Mouse (Mus musculus) heart, postnatal 36 days (tissue): ENCODE data around the gene Map2. TPM values are rescaled to one million over a fixed set of nuclear protein-coding genes. Genes with fewer than 3 reads are reported as not detected.
A peak's percentile ranks its signal among the peaks of the same experiment; 100 is the strongest.

Experiments
- DNase-seq, 2 experiments: peaks; one replicate each; pipeline ENCODE4 v3.0.0; 2021 to 2022
- intact Hi-C: fragments of 180-260 bp; cut with DNase I; formaldehyde crosslinking; loops from one replicate; pipeline ENCODE4 v1.15.1; 2025
- total RNA-seq, 2 experiments: library from RNA; stranded (reverse); gene quantifications; 2 replicates each; pipeline ENCODE4 v1.2.3; 2021

The Map2 gene
- 1 to 10 TPM; 3.0 to 3.6 TPM for total RNA-seq

DNA sequence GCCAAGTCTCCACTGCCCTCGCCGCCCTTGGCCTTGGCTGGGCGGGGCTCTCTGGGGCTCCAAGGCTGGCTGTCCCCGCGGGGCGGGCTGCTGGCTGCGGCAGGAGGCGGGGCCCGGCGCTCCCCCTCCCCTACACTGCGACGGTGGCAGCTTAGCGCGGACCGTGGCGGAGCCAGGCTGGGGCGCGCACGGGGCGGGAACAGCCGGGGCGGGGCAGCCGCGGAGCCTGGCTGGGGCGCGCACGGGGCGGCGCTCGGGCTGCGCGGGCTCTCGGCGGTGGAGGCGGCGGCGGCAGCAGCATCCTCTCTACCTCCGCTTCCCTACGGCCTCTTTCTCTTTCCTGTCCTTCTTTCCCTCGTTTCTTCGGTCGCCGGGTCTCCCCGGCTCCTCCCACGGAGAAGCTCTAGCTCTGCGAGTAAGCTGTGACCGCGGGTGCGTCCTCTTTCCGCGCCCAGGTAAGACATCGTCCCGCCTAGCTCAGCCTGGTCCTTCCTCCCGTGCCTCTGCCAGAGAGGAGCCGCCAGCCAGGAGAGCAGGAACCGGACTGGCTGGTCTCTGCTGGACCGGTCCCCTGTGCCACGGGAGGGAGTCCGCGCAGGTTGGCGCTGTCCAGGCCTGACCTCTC, at the start of gene Map2:
Map2 (plus strand) TSS at position 233 of the 625 bp plus-strand sequence.
- intact Hi-C loops: no loop called here
- DNase-seq: peak; percentile 72 to 77

DNA sequence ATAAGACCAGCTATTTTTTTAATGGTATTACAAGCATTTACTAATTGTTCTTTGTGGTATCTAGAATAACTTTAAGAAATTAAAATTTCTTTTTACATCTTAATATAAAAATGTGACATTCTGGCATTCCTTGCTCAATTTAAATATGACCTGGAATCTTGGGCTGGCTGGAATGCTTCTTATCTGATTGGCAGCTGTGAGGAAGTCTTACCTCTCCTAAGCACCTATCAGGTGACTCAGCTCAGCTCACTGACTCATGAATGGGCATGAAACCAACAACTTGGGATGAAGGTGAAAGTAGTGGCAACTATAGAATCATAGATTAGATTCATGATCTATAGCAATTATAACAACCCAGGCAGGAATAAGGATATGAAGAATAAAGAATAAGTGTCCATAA, 42.1 kb upstream of the Map2 start:
- intact Hi-C loops: no loop called here
- DNase-seq: no peak

DNA sequence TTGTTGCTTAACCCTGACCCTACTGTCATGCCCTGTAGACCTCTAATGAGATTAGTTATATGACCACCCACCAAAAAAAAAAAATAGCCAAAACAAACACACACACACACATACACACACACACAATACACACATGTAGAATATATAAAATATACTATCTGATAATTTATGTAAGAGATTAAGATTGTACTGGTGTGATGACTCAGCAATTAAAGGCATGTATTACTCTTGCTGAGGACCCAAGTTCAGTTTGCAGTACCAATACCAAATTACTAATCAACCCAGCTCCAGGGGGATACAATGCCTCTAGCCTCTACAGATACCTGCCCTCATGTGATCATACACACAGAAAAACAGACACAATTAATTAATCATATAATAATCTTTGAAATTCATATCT, 39.7 kb upstream of the Map2 start:
- DNase-seq: no peak
- intact Hi-C loops: no loop called here

DNA sequence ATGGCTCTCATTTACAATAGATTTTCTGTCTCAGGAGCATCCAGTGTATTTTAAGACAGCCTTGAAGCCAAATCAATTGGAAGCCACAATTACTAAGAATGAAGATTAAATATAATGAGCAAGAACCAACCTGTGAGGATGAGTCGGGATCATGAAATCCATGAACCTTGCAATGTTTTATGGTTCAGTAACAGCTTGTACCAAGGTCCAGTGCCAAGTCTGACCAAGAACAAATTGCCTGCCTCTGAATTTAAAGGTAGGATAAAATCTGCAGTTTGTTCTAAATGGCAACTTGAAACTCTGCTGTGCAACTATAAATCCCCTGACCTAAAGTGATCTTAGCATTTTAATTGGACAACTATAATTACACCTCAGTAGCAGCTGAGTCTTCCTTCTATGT, 34.4 kb upstream of the Map2 start:
- no peak for DNase-seq
- intact Hi-C loops: no loop called here

DNA sequence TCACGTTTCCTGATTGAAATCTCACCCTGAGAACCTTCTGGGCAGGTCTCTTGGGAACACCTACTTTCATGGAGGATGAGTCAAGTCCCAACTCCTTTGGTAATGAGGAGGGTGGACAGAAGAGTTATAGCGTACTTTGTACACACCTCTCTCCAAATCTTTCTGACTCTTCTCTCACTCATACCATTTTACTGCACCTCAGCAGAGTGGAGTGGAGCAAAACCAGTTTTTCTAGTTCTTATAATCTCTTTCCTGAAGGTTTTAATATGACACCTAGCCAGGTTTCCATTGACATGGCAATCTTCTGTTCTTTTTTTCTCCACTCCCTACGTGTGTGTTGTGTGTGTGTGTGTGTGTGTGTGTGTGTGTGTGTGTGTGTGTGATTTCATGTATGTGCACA, 29.9 kb upstream of the Map2 start:
- intact Hi-C loops: no loop called here
- DNase-seq: no peak

DNA sequence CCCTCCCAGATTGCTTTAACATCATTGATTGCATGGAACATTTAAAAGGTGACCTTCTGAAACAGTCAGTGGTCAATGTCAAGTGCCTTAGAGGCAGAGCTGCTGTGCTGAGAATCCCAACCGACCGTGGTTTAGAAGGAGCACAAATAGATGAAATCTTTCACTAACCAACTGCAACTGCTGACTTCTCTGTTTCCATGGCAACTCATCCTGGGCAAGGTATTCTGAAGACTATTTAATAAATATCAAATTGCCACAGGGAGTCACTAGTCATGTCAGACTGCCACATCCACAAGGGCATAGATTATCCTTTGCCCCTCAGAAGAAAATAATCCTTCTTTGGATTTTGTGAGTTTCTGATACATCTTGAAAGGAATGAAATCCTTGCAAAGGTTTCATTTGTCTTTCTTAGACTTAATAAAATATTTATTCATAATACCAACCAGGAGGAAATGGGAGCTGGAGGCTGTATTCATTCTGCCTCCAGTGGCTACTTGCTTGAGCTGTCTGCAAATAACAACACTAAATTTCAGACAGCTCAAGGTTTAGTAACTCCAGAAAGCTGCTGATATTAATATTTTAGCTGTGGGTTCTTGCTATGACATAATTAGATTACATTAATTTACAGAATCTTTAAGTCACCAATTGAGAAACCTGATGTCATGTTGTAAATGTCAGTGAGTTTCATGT, 26.1 kb upstream of the Map2 start:
- no peak for DNase-seq
- intact Hi-C loops: no loop called here

DNA sequence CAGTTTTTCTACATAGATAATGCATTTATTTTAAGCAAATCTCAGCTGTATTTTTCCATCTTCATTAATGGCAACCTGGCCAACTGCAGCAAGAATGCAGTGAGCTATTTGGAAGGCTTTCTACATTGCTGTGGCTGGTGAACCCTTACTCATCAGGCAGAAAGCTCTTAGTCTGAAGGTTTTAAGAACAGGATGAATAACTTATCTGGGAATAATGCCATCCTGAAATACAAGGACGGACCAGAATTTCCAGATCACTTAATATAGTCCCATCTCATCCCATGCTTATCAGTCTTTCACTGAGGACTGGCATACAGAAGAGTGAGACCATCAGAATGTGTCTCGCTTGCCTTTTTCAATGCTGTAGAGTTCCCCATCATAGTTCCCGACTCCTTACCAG, 24.3 kb upstream of the Map2 start:
- no peak for DNase-seq
- intact Hi-C loops: no loop called here

DNA sequence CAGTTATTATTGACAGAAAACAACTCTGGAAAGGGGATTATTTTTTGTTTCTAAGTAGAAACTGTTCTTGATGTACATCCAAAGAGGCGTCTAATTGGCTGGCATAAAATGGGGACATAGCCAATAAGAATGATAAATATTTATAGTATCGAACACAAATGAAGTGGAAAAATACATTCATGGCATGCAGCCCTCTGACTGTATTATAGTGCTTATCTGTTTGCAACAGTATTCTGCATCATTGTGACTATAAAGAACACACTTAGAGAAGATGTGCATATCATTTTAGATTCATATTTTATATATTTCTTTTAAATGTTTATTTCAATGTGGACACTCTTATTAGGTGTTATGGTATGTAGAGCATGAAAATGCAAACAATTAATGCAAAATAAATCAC, 17.9 kb upstream of the Map2 start:
- intact Hi-C loops: no loop called here

DNA sequence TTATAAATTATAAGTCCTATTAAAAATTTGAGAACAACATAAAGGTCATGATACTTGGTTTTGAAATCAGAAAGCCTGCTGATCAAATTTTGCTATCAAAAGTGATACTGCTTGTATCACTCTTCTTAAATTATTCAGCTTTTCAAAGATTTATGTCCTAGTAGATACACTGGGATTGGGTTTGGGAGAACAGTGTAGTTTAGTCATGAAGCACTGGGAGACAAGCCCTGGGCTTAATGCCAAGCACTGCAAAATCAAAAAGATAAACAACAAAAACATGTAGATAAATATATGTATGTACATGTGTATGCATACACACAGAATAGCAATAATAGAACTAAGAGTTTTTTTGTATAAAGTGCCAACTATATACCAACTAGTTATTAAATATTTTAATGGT, 17.5 kb upstream of the Map2 start:
- intact Hi-C loops: no loop called here

More for the DNA sequence above, 17.9 kb upstream of the Map2 start:
- no peak for DNase-seq

DNA sequence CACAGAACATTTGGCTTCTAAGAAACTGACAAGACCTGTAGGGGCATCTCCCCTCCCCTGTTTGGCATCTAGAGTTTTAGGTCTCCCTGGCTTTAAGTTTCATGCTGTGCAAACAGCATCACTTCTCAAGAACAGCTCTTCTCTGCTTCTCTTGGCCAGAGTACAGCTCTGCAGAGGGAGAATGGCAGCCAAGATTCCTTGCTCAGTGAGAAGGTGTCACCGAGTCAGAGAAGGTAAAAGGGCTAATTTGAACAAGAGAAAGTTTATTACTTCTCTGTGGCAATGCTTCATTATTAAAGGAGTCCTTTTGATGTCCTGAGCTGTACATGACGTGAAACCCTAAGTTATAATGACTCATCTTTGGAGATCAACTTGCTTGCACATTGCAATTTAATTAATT, 10.4 kb upstream of the Map2 start:
- DNase-seq: no peak
- intact Hi-C loops: no loop called here

More for the DNA sequence above, 17.5 kb upstream of the Map2 start:
- no peak for DNase-seq

DNA sequence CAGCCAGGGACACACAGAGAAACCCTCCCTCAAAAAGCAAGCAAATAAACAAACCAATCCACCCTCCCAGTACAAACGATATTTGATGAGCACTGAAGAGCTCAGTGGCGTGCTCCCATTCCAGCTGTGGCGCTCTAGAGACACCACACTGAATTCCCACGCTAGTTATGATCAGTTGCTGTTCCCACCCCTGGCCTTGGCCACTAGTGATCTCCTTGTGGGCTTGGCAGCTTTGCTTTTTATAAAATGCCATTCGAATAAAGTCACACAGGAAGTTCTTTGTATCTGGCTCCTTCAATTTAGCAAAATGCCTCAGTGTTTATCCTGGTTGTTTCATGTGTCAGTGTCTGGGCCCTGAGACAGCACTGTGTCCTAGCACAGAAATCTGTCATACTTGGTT, 6.4 kb upstream of the Map2 start:
- intact Hi-C loops: no loop called here
- no peak for DNase-seq

DNA sequence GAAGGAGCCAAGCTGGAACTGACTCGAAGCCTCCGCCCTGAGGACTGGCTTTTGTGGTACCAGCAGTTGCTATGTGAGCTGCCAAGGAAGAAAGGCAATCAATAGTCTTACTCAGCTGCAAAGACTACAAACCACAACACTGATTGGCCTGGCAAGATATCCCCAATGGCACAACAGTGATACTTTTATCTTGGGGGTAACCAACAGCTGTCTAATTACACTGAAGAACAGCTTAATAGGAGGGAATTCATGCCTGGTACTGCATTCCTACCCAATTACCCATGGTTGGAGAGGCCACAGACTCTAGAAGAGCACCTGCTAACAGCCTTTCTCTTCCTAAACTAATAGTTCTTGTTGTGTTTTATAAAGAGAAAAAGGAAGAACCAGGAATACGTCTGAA, 2.9 kb upstream of the Map2 start:
- no peak for DNase-seq
- intact Hi-C loops: no loop called here

DNA sequence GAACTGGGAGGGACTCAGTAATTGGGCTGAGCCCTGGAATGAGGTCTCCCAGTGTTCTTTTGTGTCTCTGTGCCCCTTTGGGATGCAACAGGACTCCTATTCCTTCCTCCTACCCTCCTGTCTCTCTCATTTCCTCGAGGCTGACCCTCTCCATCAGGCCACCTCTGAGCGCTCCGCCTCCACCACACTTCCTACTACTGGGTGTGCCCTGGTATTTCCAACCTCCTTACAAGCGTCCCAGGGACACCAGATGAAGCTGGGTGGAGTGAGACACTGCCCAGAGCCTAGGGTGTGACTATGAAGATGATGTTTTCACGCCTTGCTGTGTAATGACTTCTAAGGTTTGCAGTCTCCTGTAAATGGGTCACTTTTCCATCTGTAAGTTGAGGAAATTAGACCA, 1.4 kb upstream of the Map2 start:
- no peak for DNase-seq
- intact Hi-C loops: no loop called here

DNA sequence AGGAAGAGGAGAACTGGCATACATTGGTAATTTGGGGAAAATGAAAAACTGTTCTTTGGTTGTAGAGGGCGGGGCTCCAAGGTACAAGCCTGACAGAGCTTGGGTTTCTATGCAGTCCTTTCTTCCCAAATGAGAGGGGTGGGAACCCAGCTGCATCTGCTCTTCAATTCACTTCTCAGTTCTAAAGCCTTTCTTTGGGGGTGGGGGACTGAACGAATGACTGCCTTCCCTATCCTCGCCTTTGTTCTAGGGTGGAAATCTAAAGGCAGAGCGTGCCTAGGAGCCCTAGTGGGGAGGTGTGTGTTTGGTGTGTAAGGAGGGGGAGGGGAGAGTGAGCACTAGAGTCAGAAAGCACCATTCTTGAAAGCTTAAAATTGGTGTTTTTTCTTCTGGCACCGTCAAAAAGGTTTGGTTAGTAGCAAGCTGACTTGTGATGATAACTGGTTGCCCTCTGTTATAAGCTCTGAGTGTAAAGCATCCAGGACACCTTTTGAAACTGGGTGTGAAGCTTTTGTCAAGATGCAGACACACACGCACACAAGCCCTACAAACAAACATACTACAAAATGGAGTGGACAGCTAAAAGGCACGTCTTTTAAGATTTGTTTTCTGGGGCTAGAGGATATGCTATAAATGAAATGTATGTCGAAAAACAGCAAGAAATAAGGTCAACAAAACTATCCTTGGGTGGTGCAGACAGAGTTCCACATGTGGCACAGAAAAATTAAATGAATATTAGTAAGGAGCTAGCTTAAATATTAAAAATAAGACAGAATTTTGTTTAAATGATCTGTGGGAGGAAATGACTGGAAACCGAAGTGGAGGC, 1.2 kb downstream of the Map2 start:
- intact Hi-C loops: no loop called here
- no peak for DNase-seq

DNA sequence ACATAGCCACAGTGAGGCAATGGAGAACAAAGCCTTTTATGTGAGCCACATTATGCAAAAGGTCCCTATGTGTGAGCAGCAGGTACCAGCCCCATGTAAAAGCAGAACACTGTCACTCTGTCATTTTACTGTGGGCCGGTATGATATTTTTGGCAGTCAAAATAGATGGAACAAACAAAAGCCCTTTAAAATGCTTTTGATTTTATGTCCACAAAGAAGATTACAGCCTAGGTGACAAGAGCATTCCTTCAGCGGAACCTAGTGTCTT, 1.7 kb downstream of the Map2 start:
- intact Hi-C loops: no loop called here
- no peak for DNase-seq

DNA sequence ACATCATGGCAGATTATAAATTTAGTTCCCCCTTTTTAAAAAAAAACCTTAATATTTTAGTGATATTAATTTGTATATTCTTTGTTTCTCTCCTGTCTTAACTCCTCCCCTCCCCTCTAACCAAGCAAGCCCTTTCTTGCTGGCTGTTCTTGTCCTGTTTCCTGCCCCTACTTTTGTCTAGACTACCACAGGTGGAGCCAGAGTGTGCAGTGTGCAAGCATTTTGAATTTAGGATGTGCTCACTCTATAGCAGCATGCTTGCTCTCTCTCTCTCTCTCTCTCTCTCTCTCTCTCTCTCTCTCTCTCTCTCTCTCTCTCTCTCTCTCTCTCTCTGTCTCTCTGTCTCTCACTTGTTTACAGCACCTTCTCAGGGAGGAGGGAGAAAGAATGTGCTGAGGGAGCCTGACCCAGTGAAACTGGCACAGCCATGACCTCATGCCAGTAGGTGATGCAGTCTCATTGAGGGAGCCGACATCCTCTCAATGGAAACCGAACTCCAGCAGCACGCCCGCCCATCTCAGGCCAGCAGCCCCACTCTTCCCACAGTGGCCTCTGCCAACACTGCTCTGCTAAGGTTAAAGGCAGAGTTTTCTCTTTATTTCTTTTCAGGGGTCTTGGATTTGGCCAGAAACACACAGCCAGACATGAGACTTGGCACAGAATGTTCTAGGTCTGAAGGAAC, 2.6 kb downstream of the Map2 start:
- intact Hi-C loops: no loop called here
- no peak for DNase-seq

DNA sequence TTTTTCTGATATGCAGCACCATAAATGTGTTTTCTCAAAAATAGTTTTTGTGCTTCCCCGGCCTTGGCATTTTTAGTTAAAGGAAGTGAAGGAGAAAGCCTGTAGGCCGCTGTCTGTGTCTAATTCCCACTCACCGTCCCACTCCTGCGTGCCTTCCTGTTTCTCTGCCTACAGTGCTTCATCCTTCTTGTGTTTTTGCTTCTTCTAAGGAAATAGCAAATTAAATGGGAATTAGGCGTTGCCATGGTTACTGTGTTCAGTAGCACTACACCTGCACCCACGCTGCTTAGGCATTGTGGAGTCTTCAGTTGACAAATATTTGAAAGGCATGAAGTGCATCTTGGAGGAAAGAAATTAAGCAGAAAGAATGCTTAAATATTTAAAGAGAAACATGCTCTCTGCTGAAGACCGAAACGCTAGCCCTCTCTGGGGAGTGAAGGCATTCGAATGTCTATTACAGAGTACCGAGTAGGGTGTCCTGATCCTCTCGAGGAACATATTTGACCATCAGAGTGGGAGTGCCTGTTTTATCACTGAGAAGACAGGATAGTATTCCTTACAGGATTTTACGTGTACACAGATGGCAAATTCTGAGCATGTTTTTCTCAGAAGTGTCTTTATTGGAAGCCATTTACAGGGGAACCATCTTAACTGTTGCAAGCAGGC, 12.1 kb downstream of the Map2 start:
- intact Hi-C loops: no loop called here
- no peak for DNase-seq

DNA sequence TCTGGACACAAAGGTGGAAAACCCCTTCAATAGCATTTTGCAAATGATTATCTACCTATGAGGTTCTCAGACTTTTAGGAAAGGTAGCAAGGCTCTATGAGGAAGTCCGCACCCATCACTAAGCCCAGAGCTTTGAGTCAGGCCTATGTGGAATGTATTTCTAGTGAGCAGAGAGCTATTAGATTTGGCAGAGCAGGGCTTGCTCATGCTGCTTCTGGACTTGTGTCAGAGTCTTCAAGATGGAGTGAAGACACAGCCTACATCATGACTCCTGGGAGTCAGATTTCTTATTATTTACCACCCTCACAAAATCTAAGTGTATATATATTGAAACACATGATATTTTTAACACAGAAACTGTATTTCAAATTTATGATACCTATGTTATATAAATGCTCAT, 17.3 kb downstream of the Map2 start:
- intact Hi-C loops: no loop called here
- no peak for DNase-seq

DNA sequence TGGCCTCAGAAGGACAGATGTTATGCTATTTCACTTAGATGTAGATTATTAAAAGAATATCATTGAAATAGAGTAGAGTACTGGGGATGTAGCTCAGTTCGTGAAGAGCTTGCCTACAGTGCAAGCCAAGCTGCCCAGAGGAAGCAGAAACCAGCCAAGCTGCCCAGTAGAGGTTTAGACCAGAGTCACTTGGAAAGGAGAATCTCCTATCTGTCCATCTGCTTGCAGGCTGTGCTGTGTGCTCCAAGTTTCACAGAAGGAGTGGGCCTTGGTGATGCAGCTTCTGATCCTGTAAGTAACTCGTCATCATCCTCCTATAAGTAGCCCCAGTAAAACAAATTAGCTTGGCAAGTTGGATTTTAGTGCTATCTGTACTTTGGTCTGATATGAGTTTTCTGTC, 17.8 kb downstream of the Map2 start:
- intact Hi-C loops: no loop called here

DNA sequence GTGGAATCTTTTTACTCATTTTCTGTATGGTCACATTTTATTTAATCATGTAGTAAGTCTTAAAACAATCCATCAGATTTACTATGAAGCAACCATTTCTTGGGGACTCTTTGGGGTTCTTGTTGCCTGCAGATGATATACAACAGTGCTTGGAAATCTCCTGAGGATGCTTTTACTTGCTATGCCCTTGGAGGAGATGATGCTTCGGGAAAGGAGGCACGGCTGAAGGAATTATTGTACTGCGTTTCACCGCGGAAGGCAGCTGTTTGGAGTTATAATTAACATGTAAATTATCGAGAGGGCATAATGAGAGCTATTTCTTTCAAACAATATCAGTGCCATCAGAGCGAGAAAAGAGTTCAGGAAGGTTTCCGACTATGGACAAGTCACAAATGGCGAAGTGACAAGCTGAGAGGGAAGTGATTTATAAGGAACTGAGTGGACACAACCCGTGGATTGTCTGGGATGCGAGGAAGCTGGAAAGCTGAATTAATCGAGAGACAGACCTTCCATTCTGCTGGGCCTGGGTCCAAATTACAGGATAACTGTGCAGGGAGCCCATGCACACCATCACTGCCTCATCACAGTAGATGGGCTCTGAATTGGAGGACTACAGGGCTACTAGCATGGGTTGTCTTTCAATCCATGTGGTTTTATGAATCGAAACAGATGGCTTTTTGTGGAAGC, 20.1 kb downstream of the Map2 start:
- no peak for DNase-seq
- intact Hi-C loops: no loop called here

More for the DNA sequence above, 17.8 kb downstream of the Map2 start:
- DNase-seq: no peak
